Mouse (Mus musculus) hindbrain, embryonic 15.5 days (tissue): ENCODE measurements around the gene Clrn1. TPM values are rescaled to one million over a fixed set of nuclear protein-coding genes. Genes with fewer than 3 reads are reported as not detected.
A peak's percentile ranks its signal among the peaks of the same experiment; 100 is the strongest.

Experiments
- ATAC-seq: fragments of 200-750 bp; cut with Nextera tagmentation; 2 replicates; pipeline ENCODE4 v1.8.0; 2017; ENCODE audit warnings: low read depth, moderate number of reproducible peaks, moderate TSS enrichment; ENCODE audit not compliant: low FRiP score
- H3K27ac ChIP-seq: fragments of 300-500 bp; sonication (generic); replicated peaks from 2 replicates; pipeline ENCODE4 v1.5.1; 2015; ENCODE audit warnings: mild to moderate bottlenecking, inconsistent platforms
- H3K27me3 ChIP-seq: fragments of 300-500 bp; sonication (generic); 2 replicates; pipeline ENCODE4 v1.6.1; 2015; ENCODE audit warnings: control low read depth, inconsistent platforms
- H3K36me3 ChIP-seq: fragments of 300-500 bp; sonication (generic); 2 replicates; pipeline ENCODE4 v1.6.1; 2015; ENCODE audit warnings: control low read depth, inconsistent platforms
- H3K4me1 ChIP-seq: fragments of 300-500 bp; sonication (generic); replicated peaks from 2 replicates; pipeline ENCODE4 v1.6.1; 2015; ENCODE audit warnings: control low read depth, inconsistent platforms
- H3K4me2 ChIP-seq: fragments of 300-500 bp; sonication (generic); 2 replicates; pipeline ENCODE4 v1.6.1; 2015; ENCODE audit warnings: moderate library complexity, mild to moderate bottlenecking, inconsistent platforms
- H3K4me3 ChIP-seq: fragments of 300-500 bp; sonication (generic); 2 replicates; pipeline ENCODE4 v1.5.1; 2015; ENCODE audit warnings: mild to moderate bottlenecking, inconsistent platforms
- H3K9ac ChIP-seq: fragments of 300-500 bp; sonication (generic); 2 replicates; pipeline ENCODE4 v1.6.1; 2015; ENCODE audit warnings: inconsistent platforms
- H3K9me3 ChIP-seq: fragments of 300-500 bp; sonication (generic); 2 replicates; pipeline ENCODE4 v1.6.1; 2016; ENCODE audit warnings: control low read depth, inconsistent platforms
- WGBS: fragments of 180-500 bp; shearing (Covaris S2); methylation state at CpG from one replicate; pipeline ENCODE4 v1.1.7; 2015; 5-methylcytosine and 5-hydroxymethylcytosine counted together
- polyA plus RNA-seq: library from polyadenylated mRNA; unstranded; fragments of >200 nt; fragmentation: Nextera tagmentation; extraction: Ambion mirVana; gene quantifications from 2 replicates; pipeline ENCODE4 v1.2.1, GENCODE M21; 2015

Gene Clrn1
- polyA plus RNA-seq, 1 experiment from 2014 or later, result 3.0 TPM

GRCm38 (mm10) chr3:58828366-58829153, 56.6 kb downstream of the Clrn1 start:
- no peak for ATAC-seq
- H3K4me2 ChIP-seq, result no peak overlapping the region

GRCm38 (mm10) chr3:58826266-58826665, 58.9 kb downstream of the Clrn1 start:
- H3K27ac ChIP-seq, result no peak overlapping the region
- no peak overlapping the region for H3K9ac ChIP-seq
- WGBS, result 9% methylated on average over 4 of the region's 4 CpGs
- ATAC-seq, result peak; percentile 51; the same call in 1 of the 2 replicates
- no peaks in the 10 kb centered on the region for H3K9me3 ChIP-seq
- H3K36me3 ChIP-seq, result no peaks in the 10 kb centered on the region
- no peak overlapping the region for H3K4me3 ChIP-seq
- no peak overlapping the region for H3K4me2 ChIP-seq
- H3K27me3 ChIP-seq, result no peaks in the 10 kb centered on the region
- no peaks in the 10 kb centered on the region for H3K4me1 ChIP-seq

More at GRCm38 (mm10) chr3:58828366-58829153, 56.6 kb downstream of the Clrn1 start:
- Histone ChIP-seq H3K4me3 (no peak overlapping the region), H3K9ac (no peak overlapping the region), H3K27ac (no peak overlapping the region), H3K27me3 (no peaks in the 10 kb centered on the region), H3K4me1 (no peaks in the 10 kb centered on the region), H3K9me3 (no peaks in the 10 kb centered on the region), H3K36me3 (no peaks in the 10 kb centered on the region)
- WGBS, result 66% methylated on average over 14 of the region's 14 CpGs

GRCm38 (mm10) chr3:58822211-58822610, 62.9 kb downstream of the Clrn1 start, which contains the start of gene Mindy4b-ps:
TSS of gene Mindy4b-ps (minus strand) at chr3:58822311.
- Histone ChIP-seq H3K9me3 (no peaks in the 10 kb centered on the region), H3K4me2 (no peak within 1 kb of the TSS), H3K27ac (no peak within 1 kb of the TSS), H3K4me3 (no peak within 1 kb of the TSS), H3K9ac (no peak within 1 kb of the TSS), H3K27me3 (no peaks in the 10 kb centered on the region), H3K4me1 (peaks cover 6% of the 10 kb centered on the region; the same call in 1 of the 2 replicates), H3K36me3 (no peaks in the 10 kb centered on the region)
- ATAC-seq, result no peak
- WGBS, result 71% methylated on average over 4 of the region's 4 CpGs

- Histone ChIP-seq H3K4me3 (no peak overlapping the region), H3K4me2 (no peak overlapping the region), H3K4me1 (peaks cover 6% of the 10 kb centered on the region; the same call in 1 of the 2 replicates), H3K27ac (no peak overlapping the region), H3K27me3 (no peaks in the 10 kb centered on the region), H3K36me3 (no peaks in the 10 kb centered on the region), H3K9ac (no peak overlapping the region), H3K9me3 (no peaks in the 10 kb centered on the region)
- 0 out of 2 replicates have a peak, but pooled peaks have one; percentile 24 for ATAC-seq
- 9% methylated on average over 6 of the region's 6 CpGs for WGBS
These were observed 67.8 kb downstream of the Clrn1 start for GRCm38 (mm10) chr3:58817337-58817736.

- WGBS, result 86% methylated on average over 3 of the region's 3 CpGs
- H3K9ac ChIP-seq, result no peak overlapping the region
- H3K27ac ChIP-seq, result no peak overlapping the region
- H3K4me3 ChIP-seq, result no peak overlapping the region
- no peaks in the 10 kb centered on the region for H3K36me3 ChIP-seq
- H3K27me3 ChIP-seq, result no peaks in the 10 kb centered on the region
- ATAC-seq, result no peak
- H3K4me1 ChIP-seq, result peaks cover 11% of the 10 kb centered on the region
- no peak overlapping the region for H3K4me2 ChIP-seq
- H3K9me3 ChIP-seq, result no peaks in the 10 kb centered on the region
These were observed 70.9 kb downstream of the Clrn1 start for GRCm38 (mm10) chr3:58814191-58814590.

- Histone ChIP-seq H3K36me3 (no peaks in the 10 kb centered on the region), H3K9ac (no peak overlapping the region), H3K4me3 (no peak overlapping the region), H3K27me3 (no peaks in the 10 kb centered on the region), H3K4me1 (peaks cover 5% of the 10 kb centered on the region; the same call in 1 of the 2 replicates), H3K27ac (no peak overlapping the region), H3K9me3 (no peaks in the 10 kb centered on the region), H3K4me2 (no peak overlapping the region)
- 66% methylated on average over 11 of the region's 11 CpGs for WGBS
- ATAC-seq, result no peak
These were observed 74.8 kb downstream of the Clrn1 start for GRCm38 (mm10) chr3:58810353-58810752.

- no peaks in the 10 kb centered on the region for H3K27me3 ChIP-seq
- no peaks in the 10 kb centered on the region for H3K36me3 ChIP-seq
- H3K9me3 ChIP-seq, result no peaks in the 10 kb centered on the region
- 0 out of 2 replicates have a peak overlapping the region, but pooled peaks have one; percentile 8 for H3K27ac ChIP-seq
- no peak overlapping the region for H3K4me2 ChIP-seq
- 31% methylated on average over 12 of the region's 12 CpGs for WGBS
- no peak overlapping the region for H3K9ac ChIP-seq
- H3K4me1 ChIP-seq, result peaks cover 5% of the 10 kb centered on the region; the same call in 1 of the 2 replicates
- ATAC-seq, result no peak
- H3K4me3 ChIP-seq, result no peak overlapping the region
These were observed 75.8 kb downstream of the Clrn1 start for GRCm38 (mm10) chr3:58809111-58809915.

GRCm38 (mm10) chr3:58808636-58809035, 76.5 kb downstream of the Clrn1 start:
- H3K36me3 ChIP-seq, result no peaks in the 10 kb centered on the region
- H3K27me3 ChIP-seq, result no peaks in the 10 kb centered on the region
- H3K9ac ChIP-seq, result no peak overlapping the region
- H3K4me2 ChIP-seq, result no peak overlapping the region
- peaks cover 5% of the 10 kb centered on the region; the same call in 1 of the 2 replicates for H3K4me1 ChIP-seq
- no peak overlapping the region for H3K4me3 ChIP-seq
- 90% methylated on average over 5 of the region's 5 CpGs for WGBS
- H3K9me3 ChIP-seq, result no peaks in the 10 kb centered on the region
- no peak for ATAC-seq
- H3K27ac ChIP-seq, result no peak overlapping the region

- Histone ChIP-seq H3K9me3 (no peaks in the 10 kb centered on the region), H3K4me2 (no peak overlapping the region), H3K27me3 (no peaks in the 10 kb centered on the region), H3K27ac (no peak overlapping the region), H3K9ac (no peak overlapping the region), H3K4me3 (no peak overlapping the region), H3K36me3 (no peaks in the 10 kb centered on the region), H3K4me1 (peaks cover 5% of the 10 kb centered on the region; the same call in 1 of the 2 replicates)
- WGBS, result 81% methylated on average over 6 of the region's 6 CpGs
- ATAC-seq, result no peak
These were observed 80.4 kb downstream of the Clrn1 start for GRCm38 (mm10) chr3:58804745-58805144.

- no peak overlapping the region for H3K4me2 ChIP-seq
- 65% methylated on average over 4 of the region's 4 CpGs for WGBS
- H3K4me1 ChIP-seq, result 0 out of 2 replicates have a peak, but pooled peaks cover 3% of the 10 kb centered on the region
- H3K4me3 ChIP-seq, result no peak overlapping the region
- ATAC-seq, result no peak
- no peak overlapping the region for H3K9ac ChIP-seq
- no peak overlapping the region for H3K27ac ChIP-seq
- H3K36me3 ChIP-seq, result no peaks in the 10 kb centered on the region
- no peaks in the 10 kb centered on the region for H3K27me3 ChIP-seq
- H3K9me3 ChIP-seq, result no peaks in the 10 kb centered on the region
These were observed 86.5 kb downstream of the Clrn1 start for GRCm38 (mm10) chr3:58798676-58799075.

- Histone ChIP-seq H3K4me1 (0 out of 2 replicates have a peak, but pooled peaks cover 3% of the 10 kb centered on the region), H3K4me2 (no peak overlapping the region), H3K27ac (no peak overlapping the region), H3K4me3 (no peak overlapping the region), H3K9me3 (no peaks in the 10 kb centered on the region), H3K9ac (no peak overlapping the region), H3K36me3 (no peaks in the 10 kb centered on the region), H3K27me3 (no peaks in the 10 kb centered on the region)
- peak; percentile 51; the same call in 1 of the 2 replicates for ATAC-seq
- WGBS, result 60% methylated on average over 8 of the region's 8 CpGs
These were observed 86.9 kb downstream of the Clrn1 start for GRCm38 (mm10) chr3:58798245-58798644.
